Mouse (Mus musculus): Measurements from ENCODE around the gene Poc1b. TPM values are rescaled to one million over a fixed set of nuclear protein-coding genes. Genes with fewer than 3 reads are reported as not detected.
"Not testable (repeated sequence)": the region's sequence is repeated elsewhere in the genome, so short reads cannot be mapped to it uniquely, and the experiment has no call there.

The Poc1b gene
- total RNA-seq, 2 experiments from 2014 or later, result 8.1 to 10.4 TPM

DNA sequence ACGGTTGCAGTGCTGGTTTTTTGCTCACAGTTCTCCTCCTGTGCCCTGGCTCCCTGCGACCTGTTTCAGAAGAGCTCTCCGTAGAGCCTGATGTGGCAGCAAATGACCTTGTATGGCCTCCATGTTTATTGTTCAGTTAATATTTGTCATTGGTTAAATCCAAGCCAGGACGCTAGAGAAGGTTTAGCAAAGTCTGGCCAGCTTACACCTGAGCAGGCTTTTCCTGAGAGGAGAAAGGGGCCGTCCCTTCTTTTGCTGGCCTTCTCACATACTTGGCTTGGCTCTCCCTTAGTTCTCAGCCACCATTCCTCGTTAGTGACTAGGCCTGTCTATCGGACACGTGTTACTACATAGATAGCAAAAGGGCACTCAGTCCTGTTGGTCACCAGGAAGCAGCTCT, 47.8 kb downstream of the Poc1b start:
- DNase-seq (ENCODE audit: low spot score in 2 of 2), result no peak

DNA sequence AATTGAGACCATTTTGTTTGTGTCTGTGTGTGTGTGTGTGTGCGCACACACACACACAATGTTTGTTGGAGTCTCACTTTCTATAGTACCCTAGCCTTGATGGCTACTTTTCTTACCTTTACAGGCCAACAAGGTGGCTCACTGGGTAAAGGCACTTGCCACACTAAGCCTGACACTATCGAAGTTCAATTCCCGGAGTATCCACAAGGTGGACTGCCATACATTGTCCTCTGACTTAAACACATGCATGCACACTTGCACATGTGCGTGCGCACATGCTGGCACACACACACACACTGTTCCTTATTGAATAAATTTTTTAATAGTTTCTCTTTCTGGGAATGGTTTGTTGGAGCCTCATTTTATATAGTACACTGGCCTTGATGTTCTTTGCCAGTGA, 50.0 kb downstream of the Poc1b start:
- DNase-seq (ENCODE audit: low spot score in 2 of 2), result no peak

DNA sequence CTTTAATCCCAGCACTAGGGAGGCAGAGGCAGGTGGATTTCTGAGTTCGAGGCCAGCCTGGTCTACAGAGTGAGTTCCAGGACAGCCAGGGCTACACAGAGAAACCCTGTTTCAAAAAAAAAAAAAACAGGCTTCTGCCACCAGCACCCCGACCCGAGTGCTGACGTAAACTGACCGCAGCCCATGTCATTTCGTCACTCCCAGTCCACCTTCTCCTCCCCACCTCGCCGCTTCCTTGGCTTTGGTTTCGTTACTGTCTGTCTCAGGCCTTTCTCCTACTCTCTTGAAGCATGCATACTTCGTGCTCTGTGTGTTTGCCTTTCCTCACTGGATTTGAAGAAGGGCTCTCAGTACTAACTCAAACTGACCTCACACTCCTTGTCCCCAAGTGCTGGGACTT, 50.9 kb downstream of the Poc1b start:
- not testable (repeated sequence) for DNase-seq (ENCODE audit: low spot score in 2 of 2)

DNA sequence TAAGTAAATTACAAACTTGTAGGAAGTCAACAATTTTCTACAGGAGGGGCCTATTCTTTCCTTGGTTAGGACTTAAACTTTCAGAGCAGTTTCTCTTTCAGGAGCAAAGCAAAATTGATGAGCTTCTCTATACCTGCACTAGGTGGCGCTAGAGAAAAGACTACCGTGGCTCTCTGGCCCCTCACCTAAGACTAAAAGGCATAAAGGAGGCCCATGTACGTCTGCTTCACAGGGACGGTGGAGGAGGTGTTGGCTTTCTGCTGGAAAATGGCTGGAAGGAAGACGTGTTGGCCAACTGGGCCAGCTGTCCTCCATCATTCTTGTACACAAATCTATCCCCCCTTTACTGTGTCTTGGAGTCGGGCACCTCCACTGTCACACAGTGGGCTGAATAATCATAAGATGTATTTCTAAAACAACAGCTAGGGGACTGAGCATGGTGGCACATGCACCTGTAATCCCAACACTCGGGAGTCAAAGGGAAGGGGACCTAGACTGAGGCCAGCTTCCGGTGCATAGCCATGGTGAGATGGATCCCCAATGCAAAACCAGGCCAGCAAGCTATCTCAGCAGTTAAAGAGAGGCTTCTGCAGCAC, 55.2 kb downstream of the Poc1b start:
- DNase-seq (ENCODE audit: low spot score in 2 of 2), result no peak

DNA sequence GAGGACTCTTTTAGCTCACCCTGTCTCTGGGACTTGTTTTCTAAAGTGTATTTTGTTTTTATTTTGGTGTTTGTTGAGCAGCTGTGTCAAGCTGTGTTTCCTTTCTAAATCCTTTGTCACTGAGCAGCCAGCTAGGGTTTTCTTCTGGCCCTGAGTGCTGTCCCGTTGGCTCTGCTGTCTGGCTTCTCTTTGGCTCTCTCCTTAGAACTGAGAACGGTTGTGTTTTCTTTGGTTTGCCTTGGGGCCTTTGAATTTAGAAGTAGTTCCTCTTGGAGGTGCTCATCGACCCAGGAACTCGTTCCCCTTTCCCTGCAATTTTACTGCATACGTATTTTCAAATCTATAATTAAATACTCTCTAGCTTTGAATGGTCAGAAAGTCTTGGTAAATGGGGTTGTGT, 56.2 kb downstream of the Poc1b start:
- no peak for DNase-seq (ENCODE audit: low spot score in 2 of 2)

DNA sequence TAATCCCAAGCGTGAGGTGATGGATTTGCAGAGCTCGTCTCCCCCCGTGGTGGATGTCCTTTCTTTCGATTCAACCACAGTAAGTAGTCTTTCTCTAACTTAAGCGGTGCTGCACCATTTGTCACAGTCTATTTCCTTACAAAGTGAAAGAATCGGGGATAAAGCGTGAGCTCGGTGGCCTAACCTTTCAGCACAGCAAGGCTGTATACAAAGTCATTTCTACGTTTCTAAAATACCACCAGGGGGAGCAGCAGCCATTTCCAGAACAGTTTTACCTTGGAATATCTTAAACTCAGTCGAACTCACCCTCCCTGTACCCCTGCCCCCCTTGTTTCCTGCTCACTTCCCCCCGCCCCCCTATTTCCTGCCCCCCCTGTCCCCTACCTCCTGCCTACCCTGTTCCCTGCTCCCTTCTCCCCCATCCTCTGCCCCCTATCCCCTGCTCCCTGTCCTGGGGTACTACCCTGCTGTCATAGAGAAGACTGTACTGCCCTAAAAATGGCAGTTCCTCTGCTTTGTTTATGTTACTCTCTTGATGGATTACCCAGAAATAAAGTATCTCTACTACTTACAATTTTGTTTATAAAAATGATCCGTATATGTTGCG, 58.1 kb downstream of the Poc1b start:
- peak in 1 of 2 experiments; percentile 13 for DNase-seq (ENCODE audit: low spot score in 2 of 2)

DNA sequence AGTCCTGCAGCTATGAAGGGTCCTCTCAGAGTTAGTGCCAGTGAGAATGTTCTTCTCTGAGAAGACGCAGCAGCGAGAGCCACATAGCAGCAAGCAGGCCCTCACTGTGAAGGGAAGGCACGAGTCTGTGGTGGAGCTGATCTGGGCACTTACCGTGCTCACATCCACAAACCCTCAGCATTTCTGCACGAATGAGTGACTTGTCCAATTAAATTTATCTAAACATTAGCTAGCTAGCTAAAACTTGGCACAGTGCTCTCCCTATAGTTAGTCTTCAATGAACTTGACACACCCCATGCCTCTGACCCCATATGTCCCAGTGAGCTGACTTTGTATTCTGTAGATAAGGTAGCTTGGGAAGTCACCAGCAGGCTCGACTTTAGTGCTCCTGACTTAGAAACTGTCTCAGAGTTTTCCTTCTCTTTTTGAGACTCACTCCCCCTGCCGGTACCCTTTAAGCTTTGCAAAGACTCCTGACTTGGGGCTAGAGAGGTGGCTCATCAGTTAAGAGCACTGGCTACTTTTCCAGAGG, 59.0 kb downstream of the Poc1b start:
- no peak for DNase-seq (ENCODE audit: low spot score in 2 of 2)

DNA sequence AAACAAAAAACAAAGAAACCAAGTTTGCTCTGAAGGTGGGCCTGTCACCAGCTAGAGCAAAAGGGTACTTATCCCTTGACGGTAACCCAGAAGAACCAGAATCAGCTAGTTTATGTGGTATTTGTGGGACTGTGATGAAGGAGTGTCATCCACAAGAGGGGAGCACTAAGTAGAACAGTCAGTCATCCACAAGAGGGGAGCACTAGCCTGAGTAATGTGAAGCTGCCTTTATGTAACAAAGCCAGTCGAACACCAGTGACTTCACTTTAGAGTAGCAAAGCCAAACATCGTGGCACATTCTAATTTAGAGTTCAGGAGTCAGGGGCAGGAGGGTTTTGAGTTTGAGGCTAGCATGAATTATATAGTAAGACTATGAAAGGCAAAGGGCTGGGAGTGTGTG, 59.6 kb downstream of the Poc1b start:
- DNase-seq (ENCODE audit: low spot score in 2 of 2), result no peak

DNA sequence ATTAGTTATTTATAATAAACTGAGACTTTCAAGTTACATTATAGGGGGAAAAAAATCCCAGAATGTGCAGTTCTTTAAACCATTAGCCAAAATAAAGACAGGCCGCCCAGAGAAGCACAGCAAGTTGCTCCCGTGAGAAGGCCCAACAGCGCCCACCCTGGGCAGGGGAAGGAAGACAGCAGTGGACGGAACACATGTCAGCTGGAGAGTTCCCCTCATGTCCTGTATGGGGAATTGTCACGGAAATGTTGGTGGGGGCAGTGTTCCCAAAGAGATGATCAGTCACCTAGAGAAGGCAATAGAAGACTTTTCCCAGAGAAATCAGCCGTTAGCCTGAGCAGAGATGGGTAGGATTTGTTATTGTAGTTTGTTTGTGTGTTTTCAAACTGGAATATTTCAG, 61.6 kb downstream of the Poc1b start:
- DNase-seq (ENCODE audit: low spot score in 2 of 2), result no peak

DNA sequence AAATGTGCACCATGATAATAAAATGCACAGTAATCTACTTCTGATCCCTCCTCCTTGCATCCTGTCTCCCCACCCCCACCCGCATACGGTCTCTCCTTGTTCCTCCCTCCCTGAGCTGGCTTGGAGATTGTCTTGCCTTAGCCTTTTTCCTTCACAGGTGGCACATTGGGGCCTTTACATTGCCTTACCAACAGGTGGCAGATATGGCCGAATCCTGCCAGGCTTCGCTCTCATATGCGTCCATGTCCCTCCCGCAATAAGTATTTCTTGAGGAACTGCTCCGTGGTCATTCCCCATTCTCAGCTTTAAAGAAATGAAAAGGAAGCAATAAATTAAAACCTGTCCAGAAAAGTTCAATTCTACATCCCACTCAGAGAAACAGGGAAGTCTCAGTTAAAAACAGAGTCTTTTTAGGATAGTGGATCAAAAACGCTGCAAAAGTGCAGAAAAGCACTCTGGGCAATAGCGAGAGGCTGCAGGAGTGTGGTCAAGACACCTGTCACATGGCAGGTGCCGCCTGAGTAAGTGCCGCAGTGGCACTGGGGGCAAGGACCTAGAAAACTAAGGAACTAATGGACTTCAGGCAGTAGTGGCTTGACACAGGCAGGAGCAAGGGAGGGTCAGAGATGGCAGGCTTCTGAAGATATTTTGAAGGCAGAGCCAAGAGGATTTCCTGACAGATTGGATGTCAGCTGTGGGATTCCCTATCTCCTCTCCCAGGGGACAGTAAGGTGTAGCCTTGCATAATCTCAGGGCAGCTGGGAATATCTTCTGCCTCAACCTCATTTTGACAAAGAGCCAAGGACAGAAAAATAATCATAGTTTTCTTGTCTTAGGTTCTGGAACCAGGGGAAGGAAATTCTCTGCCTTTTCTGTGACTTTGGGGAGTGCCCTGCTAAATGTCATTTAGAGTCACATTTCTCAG, 62.3 kb downstream of the Poc1b start:
- no peak for DNase-seq (ENCODE audit: low spot score in 2 of 2)

DNA sequence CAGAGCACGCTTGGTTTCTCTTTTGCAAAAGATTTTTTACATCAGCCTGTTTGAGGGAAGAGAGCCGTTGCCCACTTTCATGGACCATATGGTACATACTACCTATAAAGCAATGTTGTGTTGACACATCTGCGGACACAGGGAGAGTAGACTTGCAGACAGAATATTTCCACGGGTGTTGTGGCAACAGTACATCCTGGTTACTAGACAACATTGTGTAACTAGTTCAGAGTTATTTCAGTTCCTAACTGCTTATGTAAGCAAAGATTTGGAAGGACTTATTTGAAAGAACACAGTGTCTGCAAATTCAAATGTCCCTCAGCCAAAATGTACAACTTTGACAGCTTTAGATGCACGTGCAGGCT, 62.9 kb downstream of the Poc1b start:
- no peak for DNase-seq (ENCODE audit: low spot score in 2 of 2)

DNA sequence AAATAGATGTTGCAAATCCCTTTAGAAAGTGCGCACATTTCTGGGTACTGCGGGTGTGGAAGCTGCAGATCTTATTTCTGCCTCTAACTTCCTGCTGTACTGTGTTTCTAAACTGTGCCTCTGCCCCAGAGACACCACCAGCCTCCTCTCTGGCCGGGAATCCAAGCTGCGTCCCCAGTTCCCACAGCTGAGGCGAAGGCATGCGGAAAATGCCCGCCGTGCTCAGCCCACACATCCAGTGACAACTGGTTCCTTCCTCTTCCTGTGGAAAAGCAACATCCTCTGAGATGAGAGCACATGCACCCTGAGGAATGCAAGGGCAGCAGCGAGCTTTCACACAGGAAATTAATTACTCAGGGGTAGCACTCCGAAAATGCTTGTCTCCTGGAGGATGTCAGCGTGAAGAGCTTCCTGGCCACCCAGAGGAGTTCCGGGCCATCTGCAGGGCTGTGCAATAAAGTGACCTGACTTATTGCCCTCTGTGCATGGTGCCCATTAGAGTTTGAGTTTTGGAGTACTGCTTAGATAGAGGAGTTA, 65.2 kb downstream of the Poc1b start:
- DNase-seq (ENCODE audit: low spot score in 2 of 2), result peak; percentile 39 to 65

DNA sequence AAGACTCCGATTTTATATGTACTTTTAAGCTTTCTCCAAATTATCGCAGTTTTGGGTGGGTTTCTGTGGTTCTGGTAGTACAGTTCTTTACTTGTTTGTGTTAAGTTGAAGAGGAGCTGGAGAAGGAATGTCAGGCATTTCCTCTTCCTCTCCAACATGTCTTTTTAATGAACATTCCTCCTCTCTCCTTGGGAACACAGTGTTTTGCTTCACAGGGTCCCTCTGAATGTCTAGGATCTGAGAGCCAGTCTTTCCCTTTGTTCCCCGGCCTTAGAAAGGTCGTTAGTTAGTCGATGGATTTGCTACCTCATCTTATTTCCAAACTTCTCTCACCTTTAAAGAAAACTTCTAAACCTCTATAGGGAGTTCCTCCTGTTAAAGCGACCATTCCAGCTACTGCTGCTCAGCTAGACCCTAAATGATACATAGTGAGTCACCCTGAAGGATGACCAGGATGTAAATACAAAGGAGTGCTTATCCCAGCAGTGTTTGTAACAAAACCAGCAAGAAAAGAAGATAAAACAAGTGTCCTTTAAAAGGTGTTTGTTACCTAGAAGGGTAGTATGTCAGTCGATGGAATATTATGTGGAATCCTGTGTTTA, 66.2 kb downstream of the Poc1b start:
- no peak for DNase-seq (ENCODE audit: low spot score in 2 of 2)

DNA sequence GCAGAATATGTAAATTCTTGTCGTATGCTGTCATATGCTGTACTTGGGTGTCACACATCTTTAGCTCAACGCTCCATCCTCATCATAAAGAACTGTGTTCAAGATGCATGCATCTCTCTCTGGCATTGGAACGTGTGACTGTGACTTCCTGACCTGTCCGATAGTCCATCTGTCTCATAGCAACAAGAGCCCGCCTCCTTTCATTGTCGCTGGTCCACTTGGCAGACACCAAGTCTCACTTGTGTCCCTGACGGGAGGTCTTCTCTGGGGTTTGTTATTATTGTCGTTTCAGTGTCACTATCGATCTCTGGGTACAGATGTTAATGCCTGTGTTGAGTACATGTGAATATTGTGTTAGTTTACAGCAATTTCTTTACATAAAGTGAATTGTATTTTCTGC, 70.1 kb downstream of the Poc1b start:
- no peak for DNase-seq (ENCODE audit: low spot score in 2 of 2)

DNA sequence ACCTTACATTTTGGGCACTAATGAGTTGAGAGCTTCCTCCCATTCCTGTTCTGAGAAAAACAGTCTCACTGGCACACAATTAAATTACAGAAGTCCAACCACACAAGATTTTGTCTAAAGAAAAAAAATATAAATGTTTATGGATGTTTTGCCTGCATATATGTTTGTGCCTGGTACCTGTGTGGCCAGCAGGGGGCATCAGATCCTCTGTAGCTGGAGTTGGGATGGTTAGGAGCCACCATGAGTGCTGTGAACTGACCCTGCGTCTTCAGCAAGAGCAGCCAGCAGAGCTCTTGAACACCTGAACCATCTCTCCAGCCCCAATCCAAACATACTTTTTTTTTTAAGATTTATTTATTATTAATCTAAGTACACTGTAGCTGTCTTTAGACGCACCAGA, 71.3 kb downstream of the Poc1b start:
- no peak for DNase-seq (ENCODE audit: low spot score in 2 of 2)

DNA sequence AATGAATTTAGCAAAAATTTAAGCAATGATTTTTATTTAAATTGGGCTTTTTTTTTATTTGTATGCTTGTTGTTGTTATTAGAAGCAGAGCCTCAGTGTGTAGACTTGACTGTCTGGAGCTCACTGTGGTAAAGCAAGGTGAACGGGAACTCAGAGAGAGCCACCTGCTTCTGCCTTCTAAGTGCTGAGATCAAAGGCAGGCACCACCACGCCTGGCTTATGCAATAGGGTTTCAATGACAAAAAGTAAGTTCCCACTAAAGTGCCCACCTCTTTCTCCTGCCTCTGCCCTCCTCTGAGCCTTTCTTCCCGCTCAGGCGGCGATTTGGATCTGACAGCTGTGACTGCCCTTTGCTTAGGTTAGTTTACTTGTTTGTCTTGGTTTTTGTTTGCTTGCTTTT, 72.3 kb downstream of the Poc1b start:
- DNase-seq (ENCODE audit: low spot score in 2 of 2), result no peak

DNA sequence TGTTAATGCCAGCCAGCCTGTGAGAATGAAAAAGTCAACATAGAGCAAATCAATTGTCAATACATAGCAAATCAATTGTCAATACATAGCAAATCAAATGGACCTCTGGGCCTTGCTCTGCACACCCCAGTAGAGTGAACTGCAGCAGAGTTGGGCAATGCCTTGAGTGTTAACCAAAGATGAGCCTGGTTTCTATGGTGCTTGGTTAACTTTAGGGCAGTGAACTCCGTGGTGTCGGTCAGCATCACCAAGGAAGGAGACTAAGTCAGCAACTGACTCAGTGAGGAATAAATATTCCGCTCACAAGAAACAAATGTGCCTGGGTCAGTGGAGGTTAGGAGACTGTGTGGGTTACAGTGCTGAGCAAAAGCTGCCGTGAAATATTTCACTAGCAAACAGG, 72.7 kb downstream of the Poc1b start:
- no peak for DNase-seq (ENCODE audit: low spot score in 2 of 2)

DNA sequence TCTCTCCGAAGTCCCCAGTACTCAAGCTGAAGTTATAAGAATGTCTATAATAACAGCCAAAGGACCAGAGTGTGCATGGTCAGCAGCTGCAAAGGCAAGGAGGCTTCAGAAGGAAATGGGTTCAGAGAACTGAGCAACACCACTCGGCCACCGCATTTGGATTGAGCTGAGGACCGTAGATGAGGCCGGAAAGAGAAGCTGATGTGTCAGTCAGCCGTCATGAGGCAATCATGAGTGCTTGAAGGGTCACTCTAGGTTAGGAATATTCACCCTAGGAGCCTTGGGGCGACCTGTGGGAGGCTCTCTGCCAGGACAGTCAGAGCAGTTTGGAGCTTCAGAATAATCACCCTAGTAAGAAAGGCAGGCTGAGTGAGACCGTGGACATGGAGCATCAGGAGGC, 74.7 kb downstream of the Poc1b start:
- no peak for DNase-seq (ENCODE audit: low spot score in 2 of 2)

DNA sequence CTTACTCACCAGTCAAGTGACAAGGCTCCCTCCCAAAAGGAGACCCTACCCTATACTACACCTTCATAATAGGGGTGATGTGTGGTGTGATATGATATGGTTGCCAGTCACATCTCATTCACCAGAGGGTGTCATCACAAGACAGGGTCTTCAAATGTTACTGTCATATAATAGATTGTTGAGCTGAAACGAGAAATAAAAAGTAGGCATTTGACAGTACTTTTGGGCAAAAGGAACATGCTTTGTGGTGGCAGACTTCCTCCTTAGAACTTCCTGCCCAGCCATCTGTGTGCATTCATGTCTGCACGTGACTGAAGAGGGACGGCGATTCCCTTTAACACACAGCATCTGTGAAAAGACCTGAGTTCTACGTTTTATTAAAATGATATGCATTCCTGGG, 75.3 kb downstream of the Poc1b start:
- DNase-seq (ENCODE audit: low spot score in 2 of 2), result no peak

DNA sequence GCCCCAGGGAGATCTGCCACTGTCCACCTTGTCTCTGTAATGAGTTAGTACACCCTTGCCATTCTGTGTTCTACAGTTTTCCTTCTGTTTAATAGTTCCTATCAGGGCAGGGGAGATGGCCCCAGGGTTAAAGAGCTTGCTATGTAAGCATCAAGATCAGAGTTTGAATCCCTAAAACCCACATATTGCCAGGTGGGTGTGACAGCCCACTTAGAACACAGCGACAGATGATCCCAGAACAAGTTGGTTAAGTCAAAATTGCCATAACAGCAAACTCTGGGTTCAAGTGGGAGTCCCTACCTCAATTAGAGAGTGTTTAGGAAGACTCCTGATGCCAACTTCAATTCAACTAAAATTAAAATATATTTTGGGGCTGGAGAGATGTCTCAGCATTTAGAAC, 81.3 kb downstream of the Poc1b start:
- no peak for DNase-seq (ENCODE audit: low spot score in 2 of 2)
